Mouse (Mus musculus) adrenal gland, postnatal 4 days (tissue): ENCODE data around the gene Lama1. TPM values are rescaled to one million over a fixed set of nuclear protein-coding genes. Genes with fewer than 3 reads are reported as not detected.
"Not testable (repeated sequence)": the region's sequence is repeated elsewhere in the genome, so short reads cannot be mapped to it uniquely, and the experiment has no call there.

ENCODE experiments used
- DNase-seq, 2 experiments: peaks; one replicate each; pipeline ENCODE4 v3.0.0; 2021 to 2022; ENCODE audit warnings: low spot score in 2 of 2, mixed read lengths in 2 of 2
- total RNA-seq, 2 experiments: library from RNA; stranded (reverse); gene quantifications; 2 replicates each; pipeline ENCODE4 v1.2.3; 2021

Lama1 gene
- total RNA-seq, 2 experiments from 2014 or later, result 21.6 to 34.4 TPM

DNA sequence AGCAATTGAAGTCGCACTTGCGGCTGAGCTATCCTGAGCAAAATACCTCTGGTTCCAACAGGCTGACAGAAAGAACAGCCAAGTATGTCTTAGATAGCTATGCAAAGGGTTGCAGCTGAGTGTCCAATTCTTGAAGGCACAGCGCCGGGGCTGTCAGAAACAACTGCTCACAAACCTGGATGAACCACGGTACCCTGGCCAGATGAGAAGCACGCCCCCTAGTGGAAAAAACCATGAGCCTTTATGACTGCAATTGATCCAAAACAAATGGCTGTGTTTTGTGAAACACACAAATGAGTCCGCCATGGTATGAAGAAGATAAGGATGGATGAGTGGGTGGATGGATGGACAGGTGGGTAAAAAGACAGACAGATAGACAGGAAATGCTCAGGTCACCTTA is 15.9 kb downstream of the Lama1 start:
- DNase-seq, result no peak

DNA sequence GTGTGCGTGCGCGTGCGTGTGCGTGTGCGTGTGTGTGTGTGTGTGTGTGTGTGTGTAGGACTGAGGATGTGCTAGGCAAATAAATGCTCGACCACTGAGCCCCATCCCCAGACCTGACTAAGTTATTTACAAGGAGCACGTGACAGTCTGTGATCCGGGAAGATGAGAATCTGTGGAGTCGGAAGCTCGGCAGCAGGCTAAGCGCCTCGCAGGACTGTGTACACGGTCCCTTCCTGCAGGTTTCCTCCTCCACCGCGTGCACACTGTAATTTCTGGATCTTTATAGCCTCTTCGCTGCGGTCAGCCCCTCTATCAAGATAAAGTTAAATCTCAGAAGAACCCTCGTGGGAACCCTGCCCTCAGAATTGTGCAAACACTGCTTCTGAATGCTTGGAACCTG is 18.4 kb downstream of the Lama1 start:
- no peak for DNase-seq

GRCm38 (mm10) chr17:67722055-67722454 is 25.0 kb downstream of the Lama1 start:
- DNase-seq, result no peak

GRCm38 (mm10) chr17:67722578-67722977 is 25.5 kb downstream of the Lama1 start:
- DNase-seq, result no peak

DNA sequence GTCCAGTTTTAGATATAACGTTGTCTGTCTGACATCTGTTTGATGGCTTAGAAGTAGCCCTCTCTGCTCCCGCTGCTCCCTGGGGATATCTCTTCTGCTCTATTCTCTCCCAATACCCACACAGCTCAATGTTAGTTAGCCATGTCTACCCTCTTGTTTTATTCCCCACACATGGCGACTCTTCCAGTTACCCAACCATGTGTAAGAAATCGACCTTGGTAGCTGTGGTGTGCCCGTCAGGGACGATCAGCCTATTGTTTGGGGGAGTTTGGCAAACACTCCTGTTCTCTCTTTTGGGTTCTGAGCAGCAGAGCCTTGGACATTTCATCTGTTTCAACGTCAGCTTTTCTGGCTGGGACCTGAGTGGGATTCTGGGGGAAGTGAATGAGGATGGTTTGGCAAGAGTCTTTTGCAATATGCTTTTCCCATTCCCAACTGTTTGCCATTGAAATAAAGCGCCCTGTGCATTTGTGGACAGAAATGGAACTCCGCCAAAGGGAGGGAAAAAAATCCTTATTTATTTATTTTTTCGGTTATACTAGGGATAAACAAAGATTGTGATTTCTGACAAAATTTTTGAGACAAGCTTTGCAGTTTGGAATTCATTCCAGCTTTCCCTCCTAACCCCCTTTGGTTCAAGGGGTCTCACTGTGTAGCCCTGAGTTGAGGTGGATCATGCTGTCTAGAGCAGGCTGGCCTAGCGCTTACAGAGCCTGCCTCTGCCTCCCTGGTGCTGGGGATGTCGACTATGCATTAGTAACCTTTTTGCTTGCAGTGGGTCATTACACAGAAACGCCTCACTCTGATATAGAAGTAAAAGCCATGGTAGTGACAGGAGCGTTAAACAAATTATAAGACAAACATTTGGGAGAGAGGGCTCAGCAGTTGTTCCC is 26.4 kb downstream of the Lama1 start:
- no peak for DNase-seq

DNA sequence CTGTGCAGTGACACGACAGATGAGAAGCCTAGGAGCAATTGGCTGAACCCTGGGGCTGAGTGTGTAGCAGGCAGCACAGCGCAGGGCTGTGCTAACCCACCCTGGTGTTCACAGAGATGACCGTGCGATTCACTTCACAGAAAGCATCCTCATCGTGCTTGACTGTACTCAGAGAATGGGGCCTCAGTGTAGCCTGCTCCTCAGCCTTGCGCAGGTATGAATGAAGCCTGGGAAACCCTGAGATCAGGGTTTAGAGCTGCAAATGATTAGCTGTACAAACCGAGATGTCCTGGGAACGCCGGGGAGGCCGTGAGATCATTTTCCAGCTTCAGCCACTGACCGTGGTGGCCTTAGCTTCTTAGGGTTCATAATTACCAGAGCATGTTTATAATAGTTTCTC is 29.5 kb downstream of the Lama1 start:
- no peak for DNase-seq

DNA sequence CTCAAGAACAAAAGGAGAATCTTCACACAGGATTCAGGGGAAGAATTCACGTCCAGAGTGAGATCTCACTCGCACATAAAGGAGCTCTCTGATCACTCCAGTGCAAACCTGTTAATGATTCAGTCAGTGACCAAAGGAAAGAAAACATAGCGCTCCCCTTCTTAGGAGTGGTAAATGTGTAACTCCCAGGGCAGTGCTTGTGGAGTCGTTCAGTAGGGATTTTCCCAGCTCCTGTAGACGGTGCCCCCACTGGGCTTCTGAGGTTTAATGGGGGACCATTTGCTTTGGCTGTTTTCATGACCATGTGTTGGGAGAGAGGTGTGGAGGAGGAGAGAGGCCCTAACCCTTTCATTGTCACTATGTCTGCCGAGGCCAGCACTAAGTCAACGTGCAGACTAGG is 31.7 kb downstream of the Lama1 start:
- no peak for DNase-seq

- DNase-seq, result no peak
These were observed 34.0 kb downstream of the Lama1 start for GRCm38 (mm10) chr17:67731096-67731495.

GRCm38 (mm10) chr17:67731964-67732363 is 34.9 kb downstream of the Lama1 start:
- no peak for DNase-seq

GRCm38 (mm10) chr17:67733516-67733915 is 36.5 kb downstream of the Lama1 start:
- no peak for DNase-seq

DNA sequence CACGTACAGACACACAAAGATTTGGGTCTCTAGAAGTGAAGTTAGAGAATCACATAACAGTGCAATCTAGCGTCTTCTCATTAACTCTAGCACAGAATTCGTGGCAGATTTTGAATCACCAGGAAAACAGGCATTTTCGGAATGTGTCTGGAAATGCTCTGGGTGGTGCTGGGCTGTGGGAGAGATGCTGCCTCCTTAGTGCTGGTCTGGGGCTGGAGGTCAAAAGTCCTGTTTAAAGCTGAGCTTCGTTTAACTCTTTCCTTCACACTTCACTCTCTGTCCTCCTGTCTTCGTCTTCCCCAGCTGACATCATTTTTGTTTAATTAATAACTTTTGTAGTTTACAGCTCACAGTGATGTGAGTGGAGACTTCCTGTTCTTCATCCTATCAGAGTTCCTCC is 38.7 kb downstream of the Lama1 start:
- no peak for DNase-seq

DNA sequence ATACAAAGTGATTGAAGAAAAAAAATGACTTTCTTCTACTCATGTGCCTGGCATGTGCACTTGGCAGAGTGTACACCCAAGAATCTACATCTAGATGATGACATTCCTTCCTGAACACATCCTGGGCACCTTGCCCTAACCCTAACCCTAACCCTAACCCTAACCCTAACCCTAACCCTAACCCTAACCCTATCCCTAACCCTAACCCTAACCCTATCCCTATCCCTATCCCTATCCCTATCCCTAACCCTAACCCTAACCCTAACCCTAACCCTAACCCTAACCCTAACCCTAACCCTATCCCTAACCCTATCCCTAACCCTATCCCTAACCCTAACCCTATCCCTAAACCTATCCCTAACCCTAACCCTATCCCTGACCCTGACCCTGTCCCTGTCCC is 44.2 kb downstream of the Lama1 start:
- not testable (repeated sequence) for DNase-seq

GRCm38 (mm10) chr17:67764167-67764871 is 67.3 kb downstream of the Lama1 start:
- DNase-seq, result no peak

GRCm38 (mm10) chr17:67773608-67774007 is 76.5 kb downstream of the Lama1 start:
- DNase-seq, result no peak

- DNase-seq, result no peak
These were observed 79.7 kb downstream of the Lama1 start for GRCm38 (mm10) chr17:67776764-67777163.

DNA sequence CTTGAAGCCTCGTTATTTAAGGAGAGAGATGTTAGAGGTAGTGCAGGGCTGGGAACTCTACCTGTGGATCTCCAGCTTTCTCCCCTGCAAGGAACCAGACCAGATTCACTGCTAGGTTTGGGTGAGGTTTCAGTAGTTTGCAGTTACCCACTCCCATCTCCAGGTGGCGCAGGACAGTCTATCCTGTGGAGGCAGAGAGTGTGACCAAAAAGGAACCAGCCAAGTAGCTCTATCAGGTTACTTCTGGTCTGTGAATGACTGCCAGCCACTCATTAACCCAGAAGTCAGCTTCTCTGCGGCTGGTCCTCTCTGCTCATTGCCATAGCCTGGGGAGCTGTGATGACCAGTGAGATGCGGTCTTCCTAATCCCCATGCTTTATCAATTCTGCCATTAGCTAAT is 82.8 kb downstream of the Lama1 start:
- DNase-seq, result no peak

DNA sequence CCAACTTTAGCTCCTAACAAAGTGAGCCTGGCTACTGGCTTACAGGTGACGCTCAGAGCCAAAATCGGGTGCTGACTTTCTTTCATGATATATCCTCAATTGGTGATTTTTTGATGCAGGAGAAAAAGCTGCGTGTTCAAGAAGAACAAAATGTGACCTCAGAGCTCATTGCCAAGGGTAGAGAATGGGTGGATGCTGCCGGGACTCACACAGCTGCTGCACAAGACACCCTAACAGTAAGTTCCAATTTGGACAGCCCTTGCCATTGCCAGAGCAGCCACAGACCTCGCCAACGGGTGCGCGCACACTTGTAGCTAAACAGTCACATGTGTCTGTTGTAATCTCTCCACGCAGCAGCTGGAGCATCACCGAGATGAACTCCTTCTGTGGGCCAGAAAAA is 94.0 kb downstream of the Lama1 start:
- no peak for DNase-seq

- DNase-seq, result no peak
These were observed 112.1 kb downstream of the Lama1 start for GRCm38 (mm10) chr17:67809171-67809570.

DNA sequence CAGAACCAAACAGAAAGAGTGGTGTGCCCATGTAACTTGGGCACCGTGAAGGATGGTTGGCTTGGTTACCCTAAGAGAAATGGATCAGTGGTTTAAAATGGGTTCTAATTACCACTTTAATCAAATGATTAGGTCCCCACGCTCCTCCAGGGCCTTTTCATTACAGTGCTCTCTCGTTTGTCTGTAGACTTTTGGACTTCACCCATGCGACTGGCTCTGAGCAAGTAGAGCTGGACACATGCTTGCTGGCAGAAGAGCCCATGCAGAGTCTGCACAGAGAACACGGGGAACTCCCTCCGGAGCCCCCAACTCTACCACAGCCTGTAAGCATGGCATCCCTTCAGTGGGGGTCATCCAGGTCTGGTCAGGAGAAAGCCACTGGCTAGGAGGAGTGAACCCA is 116.6 kb downstream of the Lama1 start:
- DNase-seq, result no peak

DNA sequence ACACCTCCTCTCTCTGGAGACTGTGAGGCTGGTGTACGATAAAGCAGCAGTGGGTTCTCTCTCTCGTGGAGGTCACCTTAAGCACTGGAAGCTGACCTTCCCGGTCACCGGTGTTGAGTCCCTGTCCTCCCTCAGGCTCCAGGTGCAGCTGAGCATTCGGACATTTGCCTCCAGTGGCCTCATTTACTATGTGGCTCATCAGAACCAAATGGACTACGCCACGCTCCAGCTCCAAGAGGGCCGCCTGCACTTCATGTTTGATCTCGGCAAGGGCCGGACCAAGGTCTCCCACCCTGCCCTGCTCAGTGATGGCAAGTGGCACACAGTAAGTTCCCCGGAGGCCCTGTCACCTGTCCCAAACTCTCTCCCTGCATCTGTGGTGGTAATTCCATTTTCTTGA is 118.7 kb downstream of the Lama1 start:
- DNase-seq, result no peak

GRCm38 (mm10) chr17:67816916-67817315 is 119.9 kb downstream of the Lama1 start:
- DNase-seq, result no peak

DNA sequence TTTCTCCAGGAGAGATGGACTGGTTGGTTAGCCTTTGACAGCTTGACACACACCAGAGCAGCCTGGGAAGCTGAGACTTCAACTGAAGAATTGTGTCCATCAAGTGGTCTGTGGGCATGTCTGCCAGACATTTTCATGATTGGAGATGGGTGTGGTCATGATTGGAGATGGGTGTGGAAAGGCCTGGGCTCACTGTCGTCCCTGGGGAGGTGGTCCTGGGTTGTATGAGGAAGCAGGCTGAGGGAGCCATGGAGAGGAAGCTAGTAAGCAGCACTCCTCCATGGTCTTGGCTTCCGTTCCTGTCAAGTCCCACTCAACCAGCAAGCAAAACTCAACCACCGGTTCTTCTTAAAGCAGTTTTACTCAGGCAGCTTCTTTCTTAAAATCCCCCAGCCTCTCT is 130.4 kb downstream of the Lama1 start:
- DNase-seq, result no peak
